Mouse (Mus musculus) embryonic facial prominence, embryonic 15.5 days (tissue): ENCODE data around the gene C2cd5. TPM values are rescaled to one million over a fixed set of nuclear protein-coding genes. Genes with fewer than 3 reads are reported as not detected.

Experiments used
- ATAC-seq: fragments of 200-750 bp; cut with Nextera tagmentation; 2 replicates; pipeline ENCODE4 v1.8.0; 2017; ENCODE audit warnings: low read depth, moderate TSS enrichment; ENCODE audit not compliant: insufficient number of reproducible peaks, low FRiP score, low TSS enrichment
- H3K27ac ChIP-seq: fragments of 300-500 bp; sonication (generic); replicated peaks from 2 replicates; pipeline ENCODE4 v1.5.1; 2015; ENCODE audit warnings: mild to moderate bottlenecking, inconsistent platforms
- H3K27me3 ChIP-seq: fragments of 300-500 bp; sonication (generic); 2 replicates; pipeline ENCODE4 v1.6.1; 2015; ENCODE audit warnings: inconsistent platforms
- H3K36me3 ChIP-seq: fragments of 300-500 bp; sonication (generic); 2 replicates; pipeline ENCODE4 v1.6.1; 2015; ENCODE audit warnings: mild to moderate bottlenecking, inconsistent platforms
- H3K4me1 ChIP-seq: fragments of 300-500 bp; sonication (generic); 2 replicates; pipeline ENCODE4 v1.6.1; 2015; ENCODE audit warnings: inconsistent platforms
- H3K4me2 ChIP-seq: fragments of 300-500 bp; sonication (generic); replicated peaks from 2 replicates; pipeline ENCODE4 v1.6.1; 2015; ENCODE audit warnings: mild to moderate bottlenecking, inconsistent platforms
- H3K4me3 ChIP-seq: fragments of 300-500 bp; sonication (generic); replicated peaks from 2 replicates; pipeline ENCODE4 v1.5.1; 2015; ENCODE audit warnings: mild to moderate bottlenecking, inconsistent platforms
- H3K9ac ChIP-seq: fragments of 300-500 bp; sonication (generic); 2 replicates; pipeline ENCODE4 v1.6.1; 2015; ENCODE audit warnings: inconsistent platforms
- H3K9me3 ChIP-seq: fragments of 300-500 bp; sonication (generic); replicated peaks from 2 replicates; pipeline ENCODE4 v1.6.1; 2016; ENCODE audit warnings: inconsistent platforms
- WGBS: fragments of 180-500 bp; shearing (Covaris S2); methylation state at CpG from one replicate; pipeline ENCODE4 v1.1.7; 2015; 5-methylcytosine and 5-hydroxymethylcytosine counted together
- polyA plus RNA-seq: library from polyadenylated mRNA; unstranded; fragments of >200 nt; fragmentation: Nextera tagmentation; extraction: Ambion mirVana; gene quantifications from 2 replicates; pipeline ENCODE4 v1.2.1, GENCODE M21; 2015

The C2cd5 gene
- polyA plus RNA-seq, 1 experiment from 2014 or later, result 29.9 TPM

DNA sequence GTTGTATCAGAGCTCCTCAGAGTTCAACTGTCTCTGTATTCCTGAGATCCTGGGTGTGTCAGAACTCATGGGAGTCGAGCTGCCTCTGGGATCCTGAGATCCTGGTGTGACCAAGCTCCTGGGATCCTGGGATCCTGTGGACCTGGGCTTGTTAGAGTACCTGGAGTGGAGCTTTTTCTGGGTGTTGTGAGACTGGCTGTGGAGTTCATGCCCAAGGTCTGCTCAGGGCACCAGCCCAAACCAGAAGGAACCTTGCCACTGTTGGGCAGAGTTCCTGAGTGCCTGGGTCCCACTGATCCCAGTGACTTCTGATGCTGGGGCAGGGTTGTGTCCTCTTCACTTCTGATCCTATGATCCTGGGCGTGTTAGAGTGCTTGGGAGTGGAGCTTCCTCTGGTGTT is 127.7 kb downstream of the C2cd5 start:
- no peaks in the 10 kb centered on the region for H3K4me1 ChIP-seq
- H3K9ac ChIP-seq, result no peak overlapping the region
- no peak overlapping the region for H3K4me3 ChIP-seq
- no peak for ATAC-seq
- no peaks in the 10 kb centered on the region for H3K27me3 ChIP-seq
- H3K4me2 ChIP-seq, result no peak overlapping the region
- 63% methylated on average over 2 of the region's 2 CpGs for WGBS
- H3K27ac ChIP-seq, result no peak overlapping the region
- no peaks in the 10 kb centered on the region for H3K9me3 ChIP-seq
- no peaks in the 10 kb centered on the region for H3K36me3 ChIP-seq

DNA sequence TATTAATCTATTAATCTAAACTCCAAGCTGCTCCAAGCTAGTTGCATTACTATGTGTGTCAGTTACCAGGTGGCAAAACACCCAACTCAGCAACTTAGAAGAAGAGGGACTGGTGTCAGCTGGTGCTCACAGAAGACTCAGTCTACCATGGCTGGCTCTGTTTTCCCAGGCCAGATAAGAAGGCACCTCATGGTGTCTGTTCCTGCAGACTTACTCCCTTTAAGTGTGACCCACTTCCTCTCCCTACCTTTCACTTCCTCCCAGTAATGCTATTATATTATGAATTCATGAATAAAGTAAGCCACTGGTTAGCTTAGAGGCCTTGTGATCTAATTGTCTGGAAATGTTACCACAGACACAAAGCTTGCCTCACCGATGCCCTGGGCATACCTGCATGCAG is 132.5 kb downstream of the C2cd5 start:
- Histone ChIP-seq H3K36me3 (no peaks in the 10 kb centered on the region), H3K4me3 (no peak overlapping the region), H3K4me2 (no peak overlapping the region), H3K27ac (no peak overlapping the region), H3K9me3 (no peaks in the 10 kb centered on the region), H3K27me3 (peaks cover 21% of the 10 kb centered on the region), H3K4me1 (peaks cover 8% of the 10 kb centered on the region; the same call in 1 of the 2 replicates), H3K9ac (no peak overlapping the region)
- no peak for ATAC-seq
- WGBS, result 86% methylated on average over 1 of the region's 1 CpGs

- Histone ChIP-seq H3K27me3 (peaks cover 23% of the 10 kb centered on the region), H3K27ac (no peak overlapping the region), H3K9me3 (no peaks in the 10 kb centered on the region), H3K4me1 (peaks cover 8% of the 10 kb centered on the region; the same call in 1 of the 2 replicates), H3K4me2 (peak overlapping the region; percentile 98), H3K4me3 (peak overlapping the region; percentile 54), H3K9ac (peak overlapping the region; percentile 39), H3K36me3 (no peaks in the 10 kb centered on the region)
- ATAC-seq, result peak; percentile 82
- under 1% methylated on average over 39 of the region's 39 CpGs for WGBS
Observed at GRCm38 (mm10) chr6:142964531-142965385, 135.2 kb downstream of the C2cd5 start.

DNA sequence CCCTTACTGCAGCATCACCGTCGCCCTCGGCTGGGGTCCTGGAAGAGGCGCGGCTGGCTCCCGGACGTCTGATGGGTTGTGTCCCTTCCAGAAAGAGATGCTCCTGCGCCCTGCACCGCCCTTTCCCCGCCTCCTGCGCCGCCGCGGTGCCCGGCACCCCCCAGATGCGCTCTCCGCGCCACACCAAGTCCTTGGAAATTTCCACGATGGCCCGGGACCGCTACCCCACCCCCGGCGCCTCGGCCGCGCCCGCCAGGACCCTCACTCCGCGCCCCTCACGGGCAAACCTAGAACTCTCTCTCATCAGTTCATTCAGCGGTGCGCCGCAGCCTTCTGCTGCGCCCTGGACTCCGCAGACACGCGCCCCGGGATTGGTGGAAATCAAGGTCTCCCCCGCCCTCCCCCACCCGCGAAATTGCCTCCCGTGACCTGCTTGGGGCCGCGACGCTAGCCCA is 135.8 kb downstream of the C2cd5 start, which contains the start of gene St8sia1:
TSS of gene St8sia1 (minus strand) at position 377 of the 455 bp plus-strand sequence.
- WGBS, result under 1% methylated on average over 45 of the region's 45 CpGs
- H3K36me3 ChIP-seq, result no peaks in the 10 kb centered on the region
- H3K9me3 ChIP-seq, result no peaks in the 10 kb centered on the region
- peaks cover 23% of the 10 kb centered on the region for H3K27me3 ChIP-seq
- H3K4me2 ChIP-seq, result peak within 1 kb of the TSS; percentile 98
- H3K27ac ChIP-seq, result no peak within 1 kb of the TSS
- peak within 1 kb of the TSS; percentile 54 for H3K4me3 ChIP-seq
- H3K4me1 ChIP-seq, result peaks cover 8% of the 10 kb centered on the region; the same call in 1 of the 2 replicates
- peak within 1 kb of the TSS; percentile 39 for H3K9ac ChIP-seq
- peak; percentile 46 for ATAC-seq

GRCm38 (mm10) chr6:142963480-142964075 is 136.4 kb downstream of the C2cd5 start:
- WGBS, result 27% methylated on average over 30 of the region's 30 CpGs
- 0 out of 2 replicates have a peak, but pooled peaks have one; percentile 35 for ATAC-seq
- no peak overlapping the region for H3K27ac ChIP-seq

GRCm38 (mm10) chr6:142962881-142963280 is 137.1 kb downstream of the C2cd5 start:
- no peak overlapping the region for H3K4me2 ChIP-seq
- H3K36me3 ChIP-seq, result no peaks in the 10 kb centered on the region
- WGBS, result 90% methylated on average over 14 of the region's 14 CpGs
- H3K27me3 ChIP-seq, result peaks cover 23% of the 10 kb centered on the region
- H3K9ac ChIP-seq, result no peak overlapping the region
- H3K4me1 ChIP-seq, result peaks cover 8% of the 10 kb centered on the region; the same call in 1 of the 2 replicates
- no peak overlapping the region for H3K27ac ChIP-seq
- ATAC-seq, result no peak
- H3K9me3 ChIP-seq, result no peaks in the 10 kb centered on the region
- no peak overlapping the region for H3K4me3 ChIP-seq

More at GRCm38 (mm10) chr6:142963480-142964075, 136.4 kb downstream of the C2cd5 start:
- Histone ChIP-seq H3K4me3 (peak overlapping the region; percentile 54), H3K27me3 (peaks cover 23% of the 10 kb centered on the region), H3K36me3 (no peaks in the 10 kb centered on the region), H3K9ac (peak overlapping the region; percentile 39), H3K4me2 (peak overlapping the region; percentile 98), H3K4me1 (peaks cover 8% of the 10 kb centered on the region; the same call in 1 of the 2 replicates), H3K9me3 (no peaks in the 10 kb centered on the region)

- Histone ChIP-seq H3K4me3 (no peak overlapping the region), H3K9me3 (no peaks in the 10 kb centered on the region), H3K36me3 (no peaks in the 10 kb centered on the region), H3K27me3 (peaks cover 23% of the 10 kb centered on the region), H3K9ac (no peak overlapping the region), H3K27ac (no peak overlapping the region), H3K4me2 (no peak overlapping the region), H3K4me1 (peaks cover 8% of the 10 kb centered on the region; the same call in 1 of the 2 replicates)
- no peak for ATAC-seq
- WGBS, result 77% methylated on average over 10 of the region's 10 CpGs
Observed at GRCm38 (mm10) chr6:142962476-142962875, 137.5 kb downstream of the C2cd5 start.

- Histone ChIP-seq H3K27ac (no peak overlapping the region), H3K4me2 (no peak overlapping the region), H3K9ac (no peak overlapping the region), H3K4me1 (peaks cover 8% of the 10 kb centered on the region; the same call in 1 of the 2 replicates), H3K36me3 (no peaks in the 10 kb centered on the region), H3K4me3 (no peak overlapping the region), H3K9me3 (no peaks in the 10 kb centered on the region), H3K27me3 (peaks cover 23% of the 10 kb centered on the region)
- no peak for ATAC-seq
- 75% methylated on average over 9 of the region's 9 CpGs for WGBS
Observed at GRCm38 (mm10) chr6:142961721-142962455, 138.1 kb downstream of the C2cd5 start.

Other genes with a start within 250 kb of the C2cd5 start
- 0.98 and 1.1 TPM in 2 replicates for gene St8sia1, start 135.7 kb downstream of the C2cd5 start, polyA plus RNA-seq
- 17.7 and 19.3 TPM in 2 replicates for gene Etnk1, start 67.1 kb upstream of the C2cd5 start, polyA plus RNA-seq